Mouse (Mus musculus) C2C12 (cell line): ENCODE results near the gene Ildr1. TPM values are rescaled to one million over a fixed set of nuclear protein-coding genes. Genes with fewer than 3 reads are reported as not detected.

ENCODE experiments used
- H3K27me3 ChIP-seq: one replicate; pipeline ENCODE4 v1.6.1; 2011; ENCODE audit not compliant: control insufficient read depth, insufficient read depth, insufficient read length
- H3K36me3 ChIP-seq: one replicate; pipeline ENCODE4 v1.6.1; 2011; ENCODE audit not compliant: control insufficient read depth, insufficient read depth
- H3K4me3 ChIP-seq: one replicate; pipeline ENCODE4 v1.5.1; 2011; ENCODE audit warnings: mild to moderate bottlenecking, control low read depth; ENCODE audit not compliant: poor library complexity, insufficient read depth, severe bottlenecking
- H3K79me2 ChIP-seq: one replicate; pipeline ENCODE4 v1.6.1; 2011; ENCODE audit not compliant: control insufficient read depth, insufficient read depth
- H3K79me3 ChIP-seq: one replicate; pipeline ENCODE4 v1.6.1; 2011; ENCODE audit warnings: low read depth, control low read depth
- H3ac ChIP-seq: one replicate; pipeline ENCODE3; 2011; ENCODE audit warnings: low read depth; ENCODE audit not compliant: control insufficient read depth, insufficient read length
- CEBPB ChIP-seq: IDR thresholded peaks from one replicate; pipeline ENCODE4 v1.6.1; 2011; ENCODE audit warnings: low read depth, mild to moderate bottlenecking, control low read depth, moderate library complexity
- CTCF ChIP-seq: IDR thresholded peaks from one replicate; pipeline ENCODE4 v1.5.1; 2011; ENCODE audit not compliant: control insufficient read depth, insufficient read depth, insufficient read length
- FOSL1 ChIP-seq: IDR thresholded peaks from one replicate; pipeline ENCODE4 v1.8.0; 2011; ENCODE audit warnings: mild to moderate bottlenecking, low read length; ENCODE audit not compliant: poor library complexity, insufficient read depth, severe bottlenecking
- MAX ChIP-seq: IDR thresholded peaks from one replicate; pipeline ENCODE4 v1.6.1; 2011; ENCODE audit warnings: mild to moderate bottlenecking, control low read depth
- MYOD1 ChIP-seq: IDR thresholded peaks from one replicate; pipeline ENCODE4 v1.6.1; 2011; ENCODE audit warnings: low read depth; ENCODE audit not compliant: control insufficient read depth, insufficient read length
- MYOG ChIP-seq: IDR thresholded peaks from one replicate; pipeline ENCODE4 v1.6.1; 2011; ENCODE audit not compliant: control insufficient read depth, insufficient read length; ENCODE audit errors: extremely low read depth
- USF1 ChIP-seq: IDR thresholded peaks from one replicate; pipeline ENCODE4 v1.6.1; 2011; ENCODE audit warnings: low read depth, mild to moderate bottlenecking, control low read depth, moderate library complexity
- polyA plus RNA-seq: library from polyadenylated mRNA; unstranded; fragments of >200 nt; fragmentation: generic; extraction: Trizol; gene quantifications from one replicate; pipeline ENCODE4 v1.2.1, GENCODE M21; 2012; ENCODE audit warnings: missing spikeins

The Ildr1 gene
- polyA plus RNA-seq, 1 experiment: not detected

GRCm38 (mm10) chr16:36720194-36721055, 26.6 kb downstream of the Ildr1 start:
- no peaks in the 10 kb centered on the region for H3K79me3 ChIP-seq
- TF ChIP-seq USF1: no peak
- TF ChIP-seq MAX: no peak
- TF ChIP-seq CTCF: no peak
- TF ChIP-seq CEBPB: no peak
- no peak for TF ChIP-seq FOSL1
- no peak for TF ChIP-seq MYOD1
- no peaks in the 10 kb centered on the region for H3K79me2 ChIP-seq
- H3K27me3 ChIP-seq: peaks cover 6% of the 10 kb centered on the region
- no peak overlapping the region for H3K4me3 ChIP-seq
- H3K36me3 ChIP-seq: no peaks in the 10 kb centered on the region
- no peak overlapping the region for H3ac ChIP-seq

GRCm38 (mm10) chr16:36722739-36723138, 29.0 kb downstream of the Ildr1 start:
- Histone ChIP-seq H3K79me2 (no peaks in the 10 kb centered on the region), H3K27me3 (peaks cover 6% of the 10 kb centered on the region), H3K79me3 (no peaks in the 10 kb centered on the region), H3K36me3 (no peaks in the 10 kb centered on the region), H3ac (no peak overlapping the region), H3K4me3 (no peak overlapping the region)
- TF ChIP-seq MYOD1 (no peak), MYOG (no peak), CTCF (no peak), USF1 (no peak), CEBPB (no peak), FOSL1 (no peak), MAX (no peak)

- H3K79me2 ChIP-seq: no peaks in the 10 kb centered on the region
- TF ChIP-seq CTCF (no peak), MYOD1 (no peak), CEBPB (no peak), MAX (no peak), USF1 (no peak), MYOG (no peak), FOSL1 (no peak)
- H3ac ChIP-seq: no peak overlapping the region
- H3K79me3 ChIP-seq: no peaks in the 10 kb centered on the region
- peaks cover 6% of the 10 kb centered on the region for H3K27me3 ChIP-seq
- H3K36me3 ChIP-seq: no peaks in the 10 kb centered on the region
- H3K4me3 ChIP-seq: no peak overlapping the region
Measured at GRCm38 (mm10) chr16:36723880-36724443, 30.2 kb downstream of the Ildr1 start.

GRCm38 (mm10) chr16:36728959-36729358, 35.2 kb downstream of the Ildr1 start:
- TF ChIP-seq USF1 (no peak), MAX (no peak), CEBPB (no peak), CTCF (no peak), MYOG (no peak), FOSL1 (no peak), MYOD1 (no peak)
- Histone ChIP-seq H3K4me3 (no peak overlapping the region), H3K79me2 (no peaks in the 10 kb centered on the region), H3K36me3 (no peaks in the 10 kb centered on the region), H3K79me3 (no peaks in the 10 kb centered on the region), H3K27me3 (no peaks in the 10 kb centered on the region), H3ac (no peak overlapping the region)

- no peaks in the 10 kb centered on the region for H3K27me3 ChIP-seq
- no peak overlapping the region for H3K4me3 ChIP-seq
- H3K79me3 ChIP-seq: no peaks in the 10 kb centered on the region
- TF ChIP-seq CEBPB (no peak), MAX (no peak), MYOD1 (no peak), MYOG (no peak), CTCF (no peak), USF1 (no peak), FOSL1 (no peak)
- no peak overlapping the region for H3ac ChIP-seq
- H3K36me3 ChIP-seq: no peaks in the 10 kb centered on the region
- no peaks in the 10 kb centered on the region for H3K79me2 ChIP-seq
Measured at GRCm38 (mm10) chr16:36732572-36732971, 38.8 kb downstream of the Ildr1 start.
